Mouse (Mus musculus) limb, embryonic 14.5 days (tissue): ENCODE data around the gene Wnk1. TPM values are rescaled to one million over a fixed set of nuclear protein-coding genes. Genes with fewer than 3 reads are reported as not detected.

Experiments
- ATAC-seq: fragments of 200-750 bp; cut with Nextera tagmentation; 2 replicates; pipeline ENCODE4 v1.8.0; 2017; ENCODE audit warnings: low read depth, moderate number of reproducible peaks, moderate TSS enrichment; ENCODE audit not compliant: low FRiP score
- DNase-seq: peaks from one replicate; pipeline ENCODE4 v3.0.0-alpha.2; 2015; ENCODE audit warnings: low spot score
- H3K27ac ChIP-seq: fragments of 300-500 bp; sonication (generic); replicated peaks from 2 replicates; pipeline ENCODE4 v1.5.1; 2014; ENCODE audit warnings: low read depth, mild to moderate bottlenecking, low read length, moderate library complexity, mixed read lengths
- H3K27me3 ChIP-seq: fragments of 300-500 bp; sonication (generic); 2 replicates; pipeline ENCODE4 v1.6.1; 2014; ENCODE audit warnings: low read length, mixed read lengths; ENCODE audit not compliant: control insufficient read depth, insufficient read depth
- H3K36me3 ChIP-seq: fragments of 300-500 bp; sonication (generic); 2 replicates; pipeline ENCODE4 v1.6.1; 2014; ENCODE audit warnings: mild to moderate bottlenecking, low read length, moderate library complexity, mixed read lengths; ENCODE audit not compliant: control insufficient read depth, insufficient read depth
- H3K4me1 ChIP-seq: fragments of 300-500 bp; sonication (generic); 2 replicates; pipeline ENCODE4 v1.6.1; 2014; ENCODE audit warnings: antibody characterized with exemption, low read length, mixed read lengths; ENCODE audit not compliant: control insufficient read depth, insufficient read depth
- H3K4me2 ChIP-seq: fragments of 300-500 bp; sonication (generic); replicated peaks from 2 replicates; pipeline ENCODE4 v1.6.1; 2014; ENCODE audit warnings: low read depth, mild to moderate bottlenecking, low read length, moderate library complexity; ENCODE audit not compliant: severe bottlenecking
- H3K4me3 ChIP-seq: fragments of 300-500 bp; sonication (generic); replicated peaks from 2 replicates; pipeline ENCODE4 v1.5.1; 2014; ENCODE audit warnings: low read length
- H3K9ac ChIP-seq: fragments of 300-500 bp; sonication (generic); 2 replicates; pipeline ENCODE4 v1.6.1; 2014; ENCODE audit warnings: mild to moderate bottlenecking, low read depth, low read length, moderate library complexity; ENCODE audit not compliant: severe bottlenecking
- H3K9me3 ChIP-seq: fragments of 300-500 bp; sonication (generic); 2 replicates; pipeline ENCODE4 v1.6.1; 2016; ENCODE audit warnings: low read length; ENCODE audit not compliant: control insufficient read depth
- POLR2A ChIP-seq: fragments of 200-500 bp; IDR thresholded peaks from 2 replicates; pipeline ENCODE4 v1.8.0; 2012; ENCODE audit warnings: inconsistent platforms, mild to moderate bottlenecking, moderate library complexity, borderline replicate concordance; ENCODE audit not compliant: insufficient read depth, insufficient read length; ENCODE audit errors: extremely low read depth
- WGBS: fragments of 180-500 bp; shearing (Covaris S2); extraction: QIAGEN DNeasy Blood & Tissue Kit; methylation state at CpG from one replicate; pipeline ENCODE4 v1.1.7; 2014; 5-methylcytosine and 5-hydroxymethylcytosine counted together
- polyA plus RNA-seq, 2 experiments: library from polyadenylated mRNA; depleted of rRNA in 1 of 2; stranded (reverse) in 1 of 2; unstranded in 1 of 2; fragments of >200 nt; fragmentation: Nextera tagmentation in 1 of 2; extraction: Ambion mirVana in 1 of 2; gene quantifications; 2 replicates each; pipeline versions ENCODE4 v1.2.1 to v1.2.3; 2012 to 2014

Gene Wnk1
- polyA plus RNA-seq, 2 experiments, result 65.3 to 129 TPM

DNA sequence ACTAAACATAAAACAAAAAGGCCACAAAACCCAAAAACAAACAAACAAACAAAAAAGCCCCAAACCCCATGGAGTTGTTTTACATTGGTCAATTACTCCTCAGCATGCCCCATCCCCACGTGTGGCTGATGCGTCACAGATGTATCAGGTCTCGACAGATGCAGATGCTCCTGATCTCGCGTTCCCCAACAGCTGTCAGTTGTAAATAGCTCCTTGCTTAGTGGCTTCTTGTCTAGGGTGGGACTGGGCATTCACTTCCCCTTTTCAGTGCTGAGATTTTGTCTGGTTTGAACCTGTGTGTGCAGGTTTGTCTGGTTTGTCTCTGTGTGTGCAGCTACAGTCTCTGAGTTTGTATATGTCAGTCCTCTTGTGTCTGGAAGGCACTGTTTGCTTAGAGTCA, 126.4 kb downstream of the Wnk1 start:
- no peak overlapping the region for H3K27ac ChIP-seq
- no peaks in the 10 kb centered on the region for H3K9me3 ChIP-seq
- H3K4me2 ChIP-seq, result no peak overlapping the region
- peaks cover 47% of the 10 kb centered on the region for H3K36me3 ChIP-seq
- no peaks in the 10 kb centered on the region for H3K27me3 ChIP-seq
- no peaks in the 10 kb centered on the region for H3K4me1 ChIP-seq
- no peak; the same call in 1 of the 2 replicates for ATAC-seq
- 75% methylated on average over 5 of the region's 5 CpGs for WGBS
- TF ChIP-seq POLR2A, result no peak
- H3K9ac ChIP-seq, result no peak overlapping the region
- H3K4me3 ChIP-seq, result no peak overlapping the region
- DNase-seq, result no peak

DNA sequence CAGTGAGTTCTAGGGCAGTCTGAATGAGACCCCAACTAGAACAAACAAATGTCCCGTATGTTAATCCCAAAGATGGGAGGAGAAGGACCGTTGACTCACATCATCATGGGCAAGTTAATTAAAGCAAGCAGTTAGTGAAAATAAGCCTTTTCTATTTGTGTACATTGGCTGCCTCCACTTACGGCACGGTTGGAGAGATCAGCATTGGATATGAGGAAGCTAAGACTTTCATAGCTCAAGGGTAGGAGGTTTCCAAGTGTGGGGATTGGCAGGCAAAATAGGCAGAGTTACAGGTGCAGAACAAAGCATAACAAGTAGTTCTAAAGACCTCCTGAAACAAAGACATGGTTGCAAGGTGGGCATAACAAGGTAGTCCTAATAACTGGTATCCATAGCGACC, 133.0 kb downstream of the Wnk1 start:
- H3K36me3 ChIP-seq, result no peaks in the 10 kb centered on the region; the same call in 1 of the 2 replicates
- H3K4me2 ChIP-seq, result no peak overlapping the region
- no peak for ATAC-seq
- no peak for DNase-seq
- TF ChIP-seq POLR2A, result no peak
- H3K27ac ChIP-seq, result no peak overlapping the region
- no peak overlapping the region for H3K9ac ChIP-seq
- WGBS, result 94% methylated on average over 5 of the region's 5 CpGs
- H3K4me3 ChIP-seq, result no peak overlapping the region
- H3K27me3 ChIP-seq, result no peaks in the 10 kb centered on the region
- H3K4me1 ChIP-seq, result peaks cover 5% of the 10 kb centered on the region
- no peaks in the 10 kb centered on the region for H3K9me3 ChIP-seq

DNA sequence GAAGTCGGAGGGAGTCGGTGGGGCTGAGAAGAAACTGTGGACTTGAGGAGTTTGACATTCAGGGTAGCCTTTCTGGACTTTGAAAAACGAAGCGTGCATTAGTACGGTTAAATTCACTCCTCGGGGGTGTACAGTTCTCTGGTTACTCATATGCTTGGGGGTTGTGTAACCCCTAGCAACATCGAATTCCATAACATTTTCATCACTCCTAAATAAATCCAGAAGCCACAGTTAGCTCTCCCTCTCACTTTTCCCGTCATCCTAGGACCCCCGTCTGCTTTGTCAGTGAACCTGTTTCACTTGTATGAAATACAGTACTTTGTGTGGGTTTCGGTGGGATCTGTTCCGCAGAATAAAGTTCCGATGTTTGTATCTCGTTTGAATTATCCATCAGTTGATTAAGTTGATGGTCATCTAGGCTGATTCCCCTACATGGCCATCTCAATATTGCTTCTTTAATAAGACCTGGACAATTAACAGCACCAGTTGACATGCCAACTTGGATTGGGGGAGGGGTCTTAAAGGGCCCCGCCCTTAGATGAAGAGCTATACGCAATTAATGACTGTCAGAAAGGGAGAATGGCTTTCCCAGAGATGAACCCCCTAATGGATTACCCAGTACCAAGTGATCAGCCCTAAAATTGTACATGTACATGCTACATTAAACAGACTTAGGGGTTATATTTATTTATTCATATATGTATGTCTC, 135.2 kb downstream of the Wnk1 start:
- peak overlapping the region; percentile 90 for H3K4me3 ChIP-seq
- H3K36me3 ChIP-seq, result no peaks in the 10 kb centered on the region; the same call in 1 of the 2 replicates
- no peaks in the 10 kb centered on the region for H3K9me3 ChIP-seq
- no peak for DNase-seq
- H3K4me1 ChIP-seq, result peaks cover 5% of the 10 kb centered on the region
- ATAC-seq, result peak; percentile 28; the same call in 1 of the 2 replicates
- no peak for TF ChIP-seq POLR2A
- H3K4me2 ChIP-seq, result peak overlapping the region; percentile 77
- WGBS, result 22% methylated on average over 15 of the region's 15 CpGs
- peak overlapping the region; percentile 92 for H3K27ac ChIP-seq
- H3K27me3 ChIP-seq, result no peaks in the 10 kb centered on the region
- H3K9ac ChIP-seq, result peak overlapping the region; percentile 94

DNA sequence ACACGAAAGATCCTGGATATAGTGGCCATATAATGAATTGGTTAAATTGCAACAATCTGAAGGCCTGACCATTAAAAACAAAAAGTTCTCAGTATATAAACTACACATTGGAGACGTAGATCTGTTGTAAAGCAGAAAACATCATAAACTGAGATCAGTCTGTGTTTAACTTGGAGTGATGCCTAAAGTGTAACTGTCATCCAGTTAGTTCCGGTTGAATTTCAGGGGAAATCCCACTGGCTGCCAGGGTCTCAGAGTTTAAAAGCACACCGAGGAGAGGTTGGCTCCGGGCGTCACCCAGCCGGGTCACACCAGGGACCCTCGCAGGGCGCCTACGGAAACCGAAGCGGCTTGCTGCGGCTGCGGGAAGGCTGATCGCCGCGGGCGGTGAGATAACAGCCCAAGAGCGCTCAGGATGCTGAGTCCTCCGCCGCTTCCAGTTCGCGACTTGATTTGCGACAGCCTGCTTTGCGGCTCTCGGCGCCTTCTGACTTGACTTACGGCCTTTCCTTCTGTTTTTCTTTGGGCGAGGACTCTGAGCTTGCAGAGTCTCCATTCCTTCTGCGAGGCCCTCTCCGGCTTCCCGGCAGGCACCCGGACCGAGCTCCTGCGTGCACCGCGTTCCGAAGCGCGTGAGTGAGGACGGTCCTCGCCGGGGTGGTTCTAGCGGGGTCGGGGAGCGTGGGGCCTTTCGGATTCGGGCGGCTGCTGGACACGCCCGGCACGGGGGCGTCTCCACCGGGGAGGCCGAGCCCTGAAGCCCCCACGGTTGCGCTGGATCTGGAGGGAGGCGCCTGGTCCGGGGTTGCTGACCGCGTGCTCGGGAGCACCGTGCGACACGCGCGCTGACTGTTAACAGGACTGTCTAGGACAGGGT, 136.0 kb downstream of the Wnk1 start, which contains the start of gene Rad52:
Gene Rad52 (plus strand): TSS at position 495 of the 877 bp plus-strand sequence.
- WGBS, result 1% methylated on average over 66 of the region's 67 CpGs
- no peaks in the 10 kb centered on the region for H3K9me3 ChIP-seq
- 0 out of 2 replicates have a peak, but pooled peaks have one; percentile 38 for TF ChIP-seq POLR2A
- H3K27me3 ChIP-seq, result no peaks in the 10 kb centered on the region
- H3K27ac ChIP-seq, result peak within 1 kb of the TSS; percentile 92
- DNase-seq (peak; percentile 92), ATAC-seq (peak; percentile 89)
- H3K9ac ChIP-seq, result peak within 1 kb of the TSS; percentile 94
- H3K4me3 ChIP-seq, result peak within 1 kb of the TSS; percentile 90
- H3K4me1 ChIP-seq, result peaks cover 5% of the 10 kb centered on the region
- peak within 1 kb of the TSS; percentile 77 for H3K4me2 ChIP-seq
- H3K36me3 ChIP-seq, result no peaks in the 10 kb centered on the region; the same call in 1 of the 2 replicates

DNA sequence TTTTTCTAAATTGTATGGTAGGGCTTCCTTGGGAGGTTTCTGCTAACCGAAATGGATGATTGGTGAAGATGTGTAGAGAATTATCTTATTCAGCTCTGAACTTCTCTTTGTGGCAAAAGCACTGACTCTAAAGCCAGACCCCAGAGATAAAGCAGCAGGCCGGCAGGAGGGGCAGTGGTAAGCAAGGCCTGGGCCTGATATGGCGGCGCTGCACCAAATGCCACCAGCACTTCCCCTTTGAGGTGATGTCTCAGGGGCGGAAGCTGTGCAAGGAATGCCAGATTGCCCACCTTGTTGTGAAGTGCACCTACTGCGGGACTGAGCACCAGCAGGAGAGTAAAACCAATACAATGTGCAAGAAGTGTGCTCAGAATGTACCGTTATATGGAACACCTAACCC, 145.8 kb downstream of the Wnk1 start:
- no peak overlapping the region for H3K9ac ChIP-seq
- TF ChIP-seq POLR2A, result no peak
- H3K4me1 ChIP-seq, result no peaks in the 10 kb centered on the region
- H3K36me3 ChIP-seq, result no peaks in the 10 kb centered on the region
- no peak overlapping the region for H3K4me3 ChIP-seq
- 75% methylated on average over 7 of the region's 7 CpGs for WGBS
- no peaks in the 10 kb centered on the region for H3K9me3 ChIP-seq
- H3K4me2 ChIP-seq, result no peak overlapping the region
- no peaks in the 10 kb centered on the region for H3K27me3 ChIP-seq
- H3K27ac ChIP-seq, result no peak overlapping the region
- ATAC-seq (no peak), DNase-seq (no peak)
